Mouse (Mus musculus) MEL (cell line): ENCODE results near the gene Cfdp1. TPM values are rescaled to one million over a fixed set of nuclear protein-coding genes. Genes with fewer than 3 reads are reported as not detected.

ENCODE experiments used
- DNase-seq: peaks from one replicate; pipeline ENCODE4 v3.0.0; 2011; ENCODE audit warnings: low read depth, low spot score
- H3K27ac ChIP-seq: 2 replicates; pipeline ENCODE4 v1.5.1; 2012; ENCODE audit warnings: low read depth, mild to moderate bottlenecking, control low read depth, low read length, moderate library complexity; ENCODE audit not compliant: control insufficient read depth
- H3K27me3 ChIP-seq, 2 experiments: fragments of 150-350 bp in 1 of 2; sonication (generic) in 1 of 2; 2 replicates each; pipeline ENCODE4 v1.6.1; 2012; ENCODE audit warnings: low read length in 2 of 2, mild to moderate bottlenecking in 2 of 2, improper control_type of control experiment in 1 of 2, moderate library complexity in 1 of 2; ENCODE audit not compliant: insufficient read depth in 2 of 2, control insufficient read depth in 1 of 2
- H3K36me3 ChIP-seq, 2 experiments: 2 replicates each; pipeline ENCODE4 v1.6.1; 2012 to 2014; ENCODE audit warnings: low read length in 2 of 2, improper control_type of control experiment in 1 of 2, inconsistent platforms in 1 of 2, mild to moderate bottlenecking in 1 of 2; ENCODE audit not compliant: insufficient read depth in 2 of 2, control insufficient read depth in 1 of 2
- H3K4me1 ChIP-seq, 2 experiments: fragments of 150-350 bp in 1 of 2; sonication (generic) in 1 of 2; 2 replicates each; pipeline ENCODE4 v1.6.1; 2012; ENCODE audit warnings: low read length in 2 of 2, improper control_type of control experiment in 1 of 2, mild to moderate bottlenecking in 1 of 2; ENCODE audit not compliant: insufficient read depth in 2 of 2, control insufficient read depth in 1 of 2
- H3K4me3 ChIP-seq, 2 experiments: fragments of 150-350 bp in 1 of 2; sonication (generic) in 1 of 2; 2 replicates each; pipeline ENCODE4 v1.5.1; 2012; ENCODE audit warnings: low read depth in 2 of 2, low read length in 2 of 2, mild to moderate bottlenecking in 2 of 2, moderate library complexity in 2 of 2, control low read depth in 1 of 2, improper control_type of control experiment in 1 of 2; ENCODE audit not compliant: control insufficient read depth in 1 of 2, insufficient read depth in 1 of 2
- H3K79me2 ChIP-seq: 2 replicates; pipeline ENCODE4 v1.6.1; 2012; ENCODE audit warnings: mild to moderate bottlenecking, low read length, moderate library complexity; ENCODE audit not compliant: control insufficient read depth, poor library complexity, insufficient read depth
- H3K9ac ChIP-seq: 2 replicates; pipeline ENCODE4 v1.6.1; 2012; ENCODE audit warnings: low read depth, mild to moderate bottlenecking, control low read depth, low read length, moderate library complexity; ENCODE audit not compliant: control insufficient read depth, poor library complexity, severe bottlenecking
- H3K9me3 ChIP-seq: fragments of 150-350 bp; sonication (generic); replicated peaks from 2 replicates; pipeline ENCODE4 v1.6.1; 2012; ENCODE audit warnings: mild to moderate bottlenecking, low read length, improper control_type of control experiment, moderate library complexity; ENCODE audit not compliant: insufficient read depth
- BHLHE40 ChIP-seq: IDR thresholded peaks from 2 replicates; pipeline ENCODE4 v1.6.1; 2012; ENCODE audit warnings: low read depth, mild to moderate bottlenecking, inconsistent platforms, low read length, improper control_type of control experiment, borderline replicate concordance
- CHD1 ChIP-seq: IDR thresholded peaks from 2 replicates; pipeline ENCODE4 v1.6.1; 2012; ENCODE audit warnings: low read depth, mild to moderate bottlenecking, inconsistent platforms, low read length, improper control_type of control experiment
- E2F4 ChIP-seq: IDR thresholded peaks from 2 replicates; pipeline ENCODE4 v1.6.1; 2011; ENCODE audit warnings: low read depth, low read length, improper control_type of control experiment, borderline replicate concordance
- GATA1 ChIP-seq: IDR thresholded peaks from 2 replicates; pipeline ENCODE4 v1.6.1; 2011; ENCODE audit warnings: low read depth, low read length, improper control_type of control experiment
- HCFC1 ChIP-seq: IDR thresholded peaks from 2 replicates; pipeline ENCODE4 v1.6.1; 2012; ENCODE audit warnings: low read depth, mild to moderate bottlenecking, inconsistent platforms, low read length, improper control_type of control experiment, moderate library complexity
- MAZ ChIP-seq: IDR thresholded peaks from 2 replicates; pipeline ENCODE4 v1.6.1; 2012; ENCODE audit warnings: low read depth, mild to moderate bottlenecking, inconsistent platforms, low read length, improper control_type of control experiment
- MXI1 ChIP-seq: IDR thresholded peaks from 2 replicates; pipeline ENCODE4 v1.6.1; 2011; ENCODE audit warnings: mild to moderate bottlenecking, low read depth, low read length, improper control_type of control experiment
- NRF1 ChIP-seq: IDR thresholded peaks from 2 replicates; pipeline ENCODE4 v1.6.1; 2014; ENCODE audit warnings: low read depth, mild to moderate bottlenecking, inconsistent platforms, low read length, improper control_type of control experiment, moderate library complexity; ENCODE audit not compliant: poor library complexity, insufficient read depth, severe bottlenecking
- POLR2A ChIP-seq, 2 experiments: IDR thresholded peaks; 2 replicates each; pipeline ENCODE4 v1.6.1; 2011 to 2012; ENCODE audit warnings: low read length in 2 of 2, mild to moderate bottlenecking in 2 of 2, control low read depth in 1 of 2, improper control_type of control experiment in 1 of 2, low read depth in 1 of 2, moderate library complexity in 1 of 2; ENCODE audit not compliant: control insufficient read depth in 1 of 2, insufficient read depth in 1 of 2, poor library complexity in 1 of 2
- RAD21 ChIP-seq: IDR thresholded peaks from 2 replicates; pipeline ENCODE4 v1.6.1; 2011; ENCODE audit warnings: mild to moderate bottlenecking, low read depth, low read length, improper control_type of control experiment
- SIN3A ChIP-seq: IDR thresholded peaks from 2 replicates; pipeline ENCODE4 v1.6.1; 2012; ENCODE audit warnings: low read length, improper control_type of control experiment, inconsistent platforms
- TAL1 ChIP-seq: IDR thresholded peaks from 2 replicates; pipeline ENCODE4 v1.6.1; 2012; ENCODE audit warnings: mild to moderate bottlenecking, inconsistent platforms, low read length, moderate library complexity, mixed read lengths
- TCF12 ChIP-seq: IDR thresholded peaks from 2 replicates; pipeline ENCODE4 v1.6.1; 2014; ENCODE audit warnings: low read depth, mild to moderate bottlenecking, inconsistent platforms, low read length, improper control_type of control experiment, moderate library complexity
- ZMIZ1 ChIP-seq: IDR thresholded peaks from 2 replicates; pipeline ENCODE4 v1.6.1; 2012; ENCODE audit warnings: low read depth, mild to moderate bottlenecking, inconsistent platforms, low read length, improper control_type of control experiment, moderate library complexity
- ZNF384 ChIP-seq: IDR thresholded peaks from 2 replicates; pipeline ENCODE4 v1.6.1; 2012; ENCODE audit warnings: low read depth, mild to moderate bottlenecking, inconsistent platforms, low read length, improper control_type of control experiment
- polyA plus RNA-seq, 2 experiments: library from polyadenylated mRNA; stranded (reverse) in 1 of 2; unstranded in 1 of 2; fragments of >175 nt in 1 of 2; fragments of >200 nt in 1 of 2; gene quantifications; 2 replicates each; pipeline versions ENCODE4 v1.2.1 to v1.2.4; 2012; ENCODE audit warnings: low replicate concordance in 2 of 2, low read depth in 1 of 2; ENCODE audit not compliant: insufficient read length in 2 of 2, insufficient read depth in 1 of 2, missing spikeins in 1 of 2
- total RNA-seq: library from RNA; depleted of rRNA; stranded (reverse); fragments of 300-350 nt; gene quantifications from 2 replicates; pipeline ENCODE4 v1.2.3, GENCODE M21; 2012

The Cfdp1 gene
- total and polyA plus RNA-seq, 3 experiments, result 185 to 214 TPM; not detected in 1

GRCm38 (mm10) chr8:111743792-111744696 lies 110.0 kb downstream of the Cfdp1 start, which contains the start of gene Bcar1:
Bcar1 (minus strand) TSS chr8:111743809.
- no peaks in the 10 kb centered on the region for H3K27me3 ChIP-seq
- peaks cover 15% of the 10 kb centered on the region for H3K79me2 ChIP-seq
- H3K36me3 ChIP-seq, result peaks cover 0 to 24% of the 10 kb centered on the region in 2 experiments; a peak in 2 of 4 replicates
- H3K27ac ChIP-seq, result peak within 1 kb of the TSS; percentile 51
- peak; percentile 84 for DNase-seq
- H3K9me3 ChIP-seq, result no peaks in the 10 kb centered on the region
- TF ChIP-seq MXI1, result peak; percentile 21; the same call in 1 of the 2 replicates
- peak; percentile 86 for TF ChIP-seq NRF1
- peak in 1 of 2 experiments; percentile 45; a peak in 1 of 4 replicates for TF ChIP-seq POLR2A (IDR thresholded peaks at IDR 0.05; ENCODE audit: control insufficient read depth in 1 of 2, insufficient read depth in 1 of 2, low read depth in 1 of 2, low read length in 2 of 2, poor library complexity in 1 of 2)
- TF ChIP-seq MAZ, result peak; percentile 73; the same call in 1 of the 2 replicates
- no peak for TF ChIP-seq GATA1
- TF ChIP-seq CHD1, result no peak
- TF ChIP-seq HCFC1, result peak; percentile 78
- peak; percentile 72 for TF ChIP-seq SIN3A
- no peak for TF ChIP-seq E2F4
- 0 out of 2 replicates have a peak, but pooled peaks have one; percentile 37 for TF ChIP-seq BHLHE40
- no peak for TF ChIP-seq RAD21
- 0 out of 2 replicates have a peak, but pooled peaks have one; percentile 52 for TF ChIP-seq ZMIZ1
- TF ChIP-seq TCF12, result no peak; the same call in 1 of the 2 replicates
- TF ChIP-seq, all 39 proteins: peak for 8
- Histone ChIP-seq H3K9ac (peak within 1 kb of the TSS; percentile 95), H3K4me3 (peak within 1 kb of the TSS; percentile 75 to 93), H3K4me1 (peaks cover 17 to 29% of the 10 kb centered on the region in 2 experiments)

- peaks cover 17 to 28% of the 10 kb centered on the region in 2 experiments for H3K4me1 ChIP-seq
- TF ChIP-seq ZNF384 (no peak), TAL1 (no peak), POLR2A (IDR thresholded peaks at IDR 0.05; ENCODE audit: control insufficient read depth in 1 of 2, insufficient read depth in 1 of 2, low read depth in 1 of 2, low read length in 2 of 2, poor library complexity in 1 of 2) (0 out of 4 replicates have a peak, but pooled peaks of 1 of the 2 experiments have one; percentile 48), HCFC1 (no peak)
- TF ChIP-seq, all 39 proteins: peak for 1
- Histone ChIP-seq H3K4me3 (peak overlapping the region; percentile 75 to 93), H3K36me3 (peaks cover 0 to 23% of the 10 kb centered on the region in 2 experiments; a peak in 2 of 4 replicates), H3K9me3 (no peaks in the 10 kb centered on the region), H3K79me2 (peaks cover 15% of the 10 kb centered on the region), H3K27me3 (no peaks in the 10 kb centered on the region), H3K9ac (peak overlapping the region; percentile 88), H3K27ac (no peak overlapping the region)
- no peak for DNase-seq
Measured at GRCm38 (mm10) chr8:111743101-111743791, 110.8 kb downstream of the Cfdp1 start.
